Mouse (Mus musculus) C2C12 (cell line): ENCODE results near the gene Sugp1.

Source experiments
- CEBPB ChIP-seq: IDR thresholded peaks from one replicate; pipeline ENCODE4 v1.6.1; 2011; ENCODE audit warnings: low read depth, mild to moderate bottlenecking, control low read depth, moderate library complexity
- CTCF ChIP-seq: IDR thresholded peaks from one replicate; pipeline ENCODE4 v1.5.1; 2011; ENCODE audit not compliant: control insufficient read depth, insufficient read depth, insufficient read length

DNA sequence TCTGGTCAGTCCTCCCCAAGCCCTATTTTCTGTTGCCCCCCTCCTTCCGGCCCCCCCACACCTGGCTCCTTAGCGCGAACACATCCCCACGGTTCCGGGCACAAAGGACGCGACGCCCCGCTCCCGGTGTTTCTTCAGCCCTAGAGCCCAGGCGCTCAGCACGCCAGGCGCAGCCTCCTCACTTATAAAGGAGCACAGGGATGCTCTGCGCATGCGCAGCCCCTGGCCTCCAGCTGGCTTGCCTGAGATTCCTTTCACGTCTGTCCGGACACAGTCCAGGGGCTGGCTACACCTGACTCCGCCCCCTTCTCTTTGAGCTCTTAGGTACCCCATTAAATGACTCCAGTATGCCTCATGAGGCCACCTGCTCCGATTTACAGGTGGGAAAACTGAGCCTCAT lies 78.1 kb downstream of the Sugp1 start, which contains the start of gene Ncan:
- no peak for TF ChIP-seq CTCF
- TF ChIP-seq CEBPB: no peak
